ENCODE assay signal across 21 mouse cellular contexts in the genomic region with DNA sequence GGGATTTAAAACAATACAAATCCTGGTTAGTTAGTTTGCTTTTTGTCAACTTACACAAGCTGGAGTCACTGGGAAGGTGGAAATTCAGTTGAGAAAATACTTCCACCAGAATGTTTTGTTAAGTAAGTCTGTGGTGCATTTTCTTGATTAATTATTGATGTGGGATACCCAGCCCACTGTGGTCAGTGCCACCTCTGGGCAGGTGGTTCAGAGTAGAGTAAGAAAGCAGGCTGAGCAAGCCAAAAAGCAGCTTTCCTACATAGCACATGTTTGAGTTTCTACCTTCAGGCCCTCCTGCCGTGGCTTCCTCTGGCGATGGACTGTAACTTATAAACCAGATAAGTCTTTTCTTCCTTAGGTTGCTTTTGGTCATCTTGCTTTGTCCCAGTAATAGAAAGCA. TPM values are rescaled to one million over a fixed set of nuclear protein-coding genes. Genes with fewer than 3 reads are reported as not detected.
DNase-seq lines count a peak whose midpoint lies in the region; ATAC-seq and TF ChIP-seq lines count a peak whose summit lies in the region.
"Had no signal": no experiment of that assay in that cellular context is flagged by ENCODE, and none has a peak within 500 bp of the region (broad histone marks: within the 10 kb centered on the region; RNA-seq: fewer than 3 reads in every experiment).

No protein-coding gene starts in this region.

- WGBS in kidney, embryonic 14.5 days, result 55% methylated on average over 2 of the region's 2 CpGs
- WGBS in kidney, postnatal 0 days, result 37% methylated on average over 2 of the region's 2 CpGs
- 76% methylated on average over 2 of the region's 2 CpGs for WGBS in intestine, embryonic 15.5 days

- H3K4me1 ChIP-seq in kidney, embryonic 14.5 days (ENCODE audit: control insufficient read depth, insufficient read depth, low read length), result peaks cover 5% of the 10 kb centered on the region; the same call in 1 of the 2 replicates
- H3K4me1 ChIP-seq in kidney, postnatal 0 days (replicated peaks; ENCODE audit: insufficient read depth, low read length), result peaks cover 15% of the 10 kb centered on the region
- 0 out of 2 replicates have a peak, but pooled peaks cover 2% of the 10 kb centered on the region for H3K4me1 ChIP-seq in intestine, embryonic 15.5 days (replicated peaks)

- H3K4me2 ChIP-seq in kidney, embryonic 14.5 days (replicated peaks; ENCODE audit: low read depth, low read length), result no peak overlapping the region
- no peak overlapping the region for H3K4me2 ChIP-seq in kidney, postnatal 0 days (ENCODE audit: low read length)
- H3K4me2 ChIP-seq in intestine, embryonic 15.5 days (replicated peaks), result no peak overlapping the region
- H3K4me2 ChIP-seq: forebrain, embryonic 13.5 days; heart, embryonic 11.5 days; heart, embryonic 15.5 days; hindbrain, embryonic 14.5 days had no signal

- no peak overlapping the region for H3K9ac ChIP-seq in kidney, embryonic 14.5 days (ENCODE audit: low read depth, low read length)
- no peak overlapping the region for H3K9ac ChIP-seq in kidney, postnatal 0 days (ENCODE audit: low read depth, low read length)
- H3K9ac ChIP-seq in intestine, embryonic 15.5 days, result no peak overlapping the region
- H3K9ac ChIP-seq: forebrain, embryonic 13.5 days; forebrain, postnatal 0 days; heart, embryonic 15.5 days; hindbrain, embryonic 14.5 days had no signal

- H3K27ac ChIP-seq in kidney, embryonic 14.5 days (ENCODE audit: low read depth, low read length), result no peak overlapping the region
- H3K27ac ChIP-seq in kidney, postnatal 0 days, result peak overlapping the region; percentile 47
- H3K27ac ChIP-seq in layer of hippocampus, adult 2 months, result no peak overlapping the region
- no peak overlapping the region for H3K27ac ChIP-seq in intestine, embryonic 15.5 days
- H3K27ac ChIP-seq: forebrain, embryonic 13.5 days; heart, embryonic 15.5 days; hindbrain, embryonic 14.5 days had no signal

- no peak overlapping the region for H3K4me3 ChIP-seq in kidney, embryonic 14.5 days (ENCODE audit: low read length)
- no peak overlapping the region for H3K4me3 ChIP-seq in kidney, postnatal 0 days (replicated peaks; ENCODE audit: low read depth, low read length)
- H3K4me3 ChIP-seq in layer of hippocampus, adult 2 months, result no peak overlapping the region
- no peak overlapping the region for H3K4me3 ChIP-seq in intestine, embryonic 15.5 days (replicated peaks)
- H3K4me3 ChIP-seq: forebrain, embryonic 13.5 days; heart, embryonic 15.5 days had no signal

- no peak for ATAC-seq in kidney, embryonic 14.5 days (ENCODE audit: low FRiP score, low TSS enrichment)
- ATAC-seq in kidney, postnatal 0 days (replicated peaks; ENCODE audit: low FRiP score, low read depth), result no peak
- ATAC-seq in intestine, embryonic 15.5 days, result no peak
- ATAC-seq: forebrain, embryonic 13.5 days; forebrain, postnatal 0 days had no signal

- H3K36me3 ChIP-seq in kidney, embryonic 14.5 days (ENCODE audit: control insufficient read depth, insufficient read depth, low read length), result peaks cover 8% of the 10 kb centered on the region; the same call in 1 of the 2 replicates
- peaks cover 9% of the 10 kb centered on the region; the same call in 1 of the 2 replicates for H3K36me3 ChIP-seq in kidney, postnatal 0 days (ENCODE audit: insufficient read depth, low read length)
- H3K36me3 ChIP-seq in intestine, embryonic 15.5 days, result no peaks in the 10 kb centered on the region

- no peak for TF ChIP-seq CTCF in kidney, postnatal 0 days (IDR thresholded peaks at IDR 0.05; ENCODE audit: low read depth)
- no peak for TF ChIP-seq CTCF in layer of hippocampus, adult 2 months (conservative IDR thresholded peaks at IDR 0.05)

- DNase-seq in kidney, adult 11 months, result peak; percentile 50
- peak; percentile 37 to 48 for DNase-seq in kidney, adult 8-10 months
- DNase-seq in kidney, postnatal 0 days (ENCODE audit: low spot score), result no peak
- peak; percentile 13 to 35 for DNase-seq in kidney, postnatal 4 days
- DNase-seq in heart, adult 9 months (ENCODE audit: low spot score in 2 of 2), result no peak
- no peak for DNase-seq in layer of hippocampus, adult 2 months (ENCODE audit: low spot score in 2 of 2)
- DNase-seq: adrenal gland, adult 8-10 months; adrenal gland, postnatal 36 days; cerebellum, adult 11-12 months; cerebellum, adult 9-10 months; cerebellum, postnatal 25 days; forebrain, postnatal 0 days; gastrocnemius, postnatal 25 days; heart, adult 18-20 months; heart, postnatal 14 days had no signal

- no peaks in the 10 kb centered on the region for H3K9me3 ChIP-seq in kidney, embryonic 14.5 days (ENCODE audit: control insufficient read depth, low read length)
- H3K9me3 ChIP-seq in kidney, postnatal 0 days (replicated peaks; ENCODE audit: low read length), result no peaks in the 10 kb centered on the region
- no peaks in the 10 kb centered on the region for H3K9me3 ChIP-seq in intestine, embryonic 15.5 days
- H3K9me3 ChIP-seq: forebrain, embryonic 13.5 days; heart, embryonic 15.5 days had no signal

- H3K27me3 ChIP-seq in kidney, embryonic 14.5 days (ENCODE audit: control insufficient read depth, insufficient read depth, low read length), result no peaks in the 10 kb centered on the region
- H3K27me3 ChIP-seq in kidney, postnatal 0 days (ENCODE audit: insufficient read depth, low read length), result no peaks in the 10 kb centered on the region
- no peaks in the 10 kb centered on the region for H3K27me3 ChIP-seq in intestine, embryonic 15.5 days (replicated peaks)
- H3K27me3 ChIP-seq: forebrain, embryonic 13.5 days; heart, embryonic 15.5 days had no signal

RNA-seq across cellular contexts. Expression of gene Sacm1l, which starts 10.3 kb away (rescaled TPM):
- polyA plus RNA-seq in kidney, embryonic 14.5 days (2014; fragmentation: Nextera tagmentation; extraction: Ambion mirVana), result 37.5 and 56.3 TPM in 2 replicates
- 55.2 and 59.5 TPM in 2 replicates for polyA plus RNA-seq in kidney, postnatal 0 days (2015; fragmentation: Nextera tagmentation; extraction: Ambion mirVana)
- 10 to 100 TPM; 53.7 to 56.8 TPM for total RNA-seq in layer of hippocampus, adult 2 months (2021)
- polyA plus RNA-seq in intestine, embryonic 15.5 days (2015; fragmentation: Nextera tagmentation; extraction: Ambion mirVana), result 67.8 and 69.5 TPM in 2 replicates

Comparison
In these comparisons a context has a peak if more than half of its experiments do, and no peak if none do; other contexts are left out.
1. DNase-seq: peak in kidney, adult 11 months (single experiment), kidney, adult 8-10 months (2 of 2) and kidney, postnatal 4 days (2 of 2); none in kidney, postnatal 0 days (single experiment), heart, adult 9 months (0 of 2) and layer of hippocampus, adult 2 months (0 of 2).